Mouse (Mus musculus) kidney, postnatal 25 days (tissue): ENCODE results near the gene 3110082I17Rik.
"Not testable (repeated sequence)": the region's sequence is repeated elsewhere in the genome, so short reads cannot be mapped to it uniquely, and the experiment has no call there.

ENCODE experiments used
- DNase-seq, 2 experiments: peaks; one replicate each; pipeline ENCODE4 v3.0.0; 2021; ENCODE audit warnings: mixed read lengths in 2 of 2

The 3110082I17Rik gene

GRCm38 (mm10) chr5:139392219-139393196 lies 67.8 kb downstream of the 3110082I17Rik start:
- DNase-seq, result peak in 1 of 2 experiments; percentile 39

DNA sequence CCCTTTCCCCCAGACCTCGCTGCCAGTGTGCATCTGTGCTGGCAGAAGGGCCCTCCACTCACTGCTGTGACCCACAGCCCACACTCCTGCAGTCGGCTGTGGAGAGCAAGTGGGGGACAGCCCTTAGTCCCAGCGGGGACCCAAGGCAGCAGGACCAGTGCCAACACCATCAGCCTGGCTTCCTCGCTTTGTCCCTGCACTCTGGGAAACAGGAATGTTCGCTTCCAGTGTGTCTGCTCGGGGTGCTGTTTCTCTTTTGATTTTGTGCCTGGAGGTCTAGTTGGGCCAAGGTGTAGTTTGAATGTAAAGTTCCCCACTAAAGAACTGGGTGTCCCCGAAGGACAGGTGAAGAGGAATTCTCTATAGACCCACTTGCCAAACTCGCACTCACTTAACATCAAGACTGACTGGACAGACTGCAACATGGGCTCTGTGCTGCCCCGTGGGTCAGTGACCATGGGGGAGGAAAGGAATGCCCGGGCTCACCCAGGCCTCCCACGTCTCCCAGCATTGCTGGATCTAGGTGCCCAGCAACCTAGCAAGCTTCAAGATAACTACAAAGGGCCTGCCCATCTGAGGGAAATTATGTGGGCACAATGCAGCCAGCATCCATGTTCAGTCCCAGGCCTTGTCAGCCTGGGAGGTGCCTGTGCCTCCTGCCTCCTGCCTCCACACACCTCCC lies 68.9 kb downstream of the 3110082I17Rik start:
- DNase-seq, result peak; percentile 55 to 67

GRCm38 (mm10) chr5:139390324-139391119 lies 69.8 kb downstream of the 3110082I17Rik start:
- DNase-seq, result not testable (repeated sequence)

- DNase-seq, result peak; percentile 63 to 84
Measured at GRCm38 (mm10) chr5:139389676-139390061, 70.7 kb downstream of the 3110082I17Rik start.

GRCm38 (mm10) chr5:139388694-139389675 lies 71.3 kb downstream of the 3110082I17Rik start:
- DNase-seq, result peak in 1 of 2 experiments; percentile 60

DNA sequence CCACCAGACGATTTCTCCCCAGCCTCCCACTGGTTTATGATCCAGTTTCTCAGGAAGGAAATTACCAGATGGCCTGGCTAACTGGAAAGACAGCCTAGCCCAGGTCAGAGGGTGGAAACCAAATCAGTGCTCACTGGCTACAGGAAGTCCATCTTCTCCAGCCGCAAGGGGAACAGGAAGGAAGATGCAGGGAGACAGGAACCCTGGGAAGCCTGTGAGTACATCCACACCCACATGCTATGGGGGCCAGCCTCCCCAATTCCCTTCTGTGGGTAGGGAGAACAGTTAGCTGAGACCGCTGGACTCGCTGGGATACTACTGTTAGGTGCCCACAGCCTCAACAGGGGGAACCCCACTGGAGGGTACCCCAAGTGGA lies 72.1 kb downstream of the 3110082I17Rik start:
- DNase-seq, result peak in 1 of 2 experiments; percentile 77

DNA sequence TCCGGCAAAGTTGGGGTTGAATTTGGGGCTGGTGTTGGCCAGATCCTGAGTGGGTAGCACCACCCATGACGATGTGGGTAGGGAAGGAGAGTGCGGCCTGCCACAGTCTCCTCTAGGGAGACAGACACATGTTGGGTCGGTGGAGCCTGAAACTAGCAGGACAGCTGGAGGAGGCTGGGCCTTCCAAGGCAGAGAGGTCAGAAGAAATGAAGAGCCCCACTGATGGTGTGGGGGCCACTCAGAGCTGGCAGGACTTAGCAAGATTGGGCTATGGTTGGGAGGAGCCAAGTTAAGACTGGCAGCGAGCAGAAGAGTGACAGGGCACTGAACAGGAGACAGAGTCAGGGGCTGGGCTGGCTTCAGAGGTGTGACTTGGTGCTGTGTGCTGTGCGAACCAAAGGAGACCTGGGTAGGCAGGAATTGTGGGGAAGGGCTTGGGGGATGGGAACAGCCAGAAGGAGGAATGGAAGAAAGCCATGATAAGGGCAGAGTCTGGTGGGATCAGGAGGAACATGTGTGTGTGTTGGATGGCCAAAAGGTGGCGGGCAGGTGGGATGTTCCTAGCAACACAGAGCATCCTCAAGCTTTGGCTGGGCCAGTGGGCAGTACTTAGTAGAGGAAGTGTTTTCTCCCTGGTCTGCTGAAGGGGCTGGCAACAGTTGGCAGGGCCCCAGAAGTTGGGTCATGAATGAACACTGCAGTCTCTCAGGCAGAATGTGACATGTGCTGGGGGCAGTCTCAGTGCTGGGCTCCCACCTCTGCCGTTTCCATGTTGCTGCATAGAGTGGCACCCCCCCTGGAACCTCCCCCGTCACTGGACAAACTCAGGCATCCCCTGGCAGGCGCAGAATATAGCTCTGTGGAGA lies 72.8 kb downstream of the 3110082I17Rik start:
- peak; percentile 58 to 64 for DNase-seq

- no peak for DNase-seq
Measured at GRCm38 (mm10) chr5:139386047-139386446, 74.3 kb downstream of the 3110082I17Rik start.

DNA sequence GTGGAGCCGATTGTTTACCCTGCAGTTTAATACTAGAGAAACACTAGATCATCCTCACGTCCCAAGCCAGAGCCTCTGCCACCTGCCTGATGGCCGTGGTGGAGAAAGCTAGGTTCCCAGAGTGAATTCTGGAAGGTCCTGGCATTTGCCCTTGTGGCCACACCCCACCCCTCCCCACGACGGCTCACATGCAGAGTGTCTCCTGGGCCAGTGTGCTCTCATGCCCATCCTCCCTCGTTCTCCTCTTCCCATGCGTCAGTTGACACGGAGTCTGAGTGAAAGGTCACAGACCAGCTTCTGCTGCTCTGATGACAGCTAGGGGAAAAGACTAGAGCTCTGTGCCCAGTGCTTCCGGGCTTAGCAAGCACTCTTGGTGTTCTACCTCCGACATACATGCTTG lies 75.8 kb downstream of the 3110082I17Rik start:
- peak; percentile 63 to 90 for DNase-seq

DNA sequence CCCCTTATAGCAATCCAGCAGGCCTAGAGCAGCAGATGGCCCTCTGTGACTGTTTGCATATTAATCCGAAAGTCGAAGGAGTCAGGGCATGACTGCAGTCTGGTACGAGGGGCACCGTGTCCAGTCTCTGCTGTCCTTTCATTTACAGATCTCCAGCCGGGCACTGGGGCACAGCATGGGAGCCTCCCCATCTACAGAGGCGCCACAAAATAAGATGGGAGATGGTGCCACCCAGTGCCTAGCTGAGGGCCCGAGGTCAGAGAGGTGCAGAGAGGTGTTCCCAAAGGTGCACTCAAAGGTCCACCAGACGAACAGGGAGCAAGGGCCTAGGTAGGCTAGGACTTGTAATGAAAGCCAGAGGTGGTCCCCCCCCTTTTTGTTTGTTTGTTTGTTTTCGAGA lies 77.1 kb downstream of the 3110082I17Rik start:
- DNase-seq, result no peak

- peak; percentile 62 to 84 for DNase-seq
Measured at GRCm38 (mm10) chr5:139382760-139383159, 77.6 kb downstream of the 3110082I17Rik start.

DNA sequence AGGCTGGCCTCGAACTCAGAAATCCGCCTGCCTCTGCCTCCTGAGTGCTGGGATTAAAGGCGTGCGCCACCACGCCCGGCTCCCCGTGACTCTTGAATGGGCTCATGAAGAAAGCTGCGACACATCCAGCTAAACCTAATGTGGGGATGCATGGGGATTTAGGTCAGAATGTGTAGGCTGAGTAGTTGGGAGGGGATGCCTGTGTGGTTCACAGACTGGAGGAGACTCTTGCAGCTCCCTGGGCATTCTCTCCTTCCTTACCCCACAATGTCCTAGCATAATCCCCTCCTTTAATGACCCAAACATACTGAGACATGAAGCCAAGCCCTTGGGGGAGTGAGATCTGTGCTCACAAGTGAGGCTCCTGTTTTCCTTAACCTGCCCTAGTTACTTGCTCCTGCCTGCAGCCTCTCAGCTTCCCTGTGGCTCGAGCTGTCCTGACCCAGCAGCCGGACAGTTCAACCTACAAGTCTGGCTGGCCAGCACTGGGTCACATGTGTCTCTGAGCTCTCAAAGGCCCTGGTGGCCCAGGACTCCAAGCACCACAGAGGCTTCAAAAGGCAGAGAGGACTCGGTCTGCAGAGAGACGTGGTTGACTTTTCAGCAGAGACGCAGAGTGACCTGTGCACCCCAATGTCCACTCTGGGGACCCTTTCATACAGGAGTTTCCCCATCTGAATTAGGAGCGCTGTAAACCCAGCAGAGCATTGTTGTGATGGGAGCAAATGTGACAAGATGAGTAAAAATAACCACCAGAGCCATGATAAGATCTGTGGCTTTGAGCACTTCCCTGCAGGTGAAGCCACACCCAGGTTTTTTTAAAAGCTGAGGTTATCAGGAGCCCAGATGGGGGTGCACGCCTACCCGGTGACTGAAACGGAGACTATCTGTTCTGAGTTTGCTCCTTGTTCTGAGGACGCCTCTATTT lies 78.5 kb downstream of the 3110082I17Rik start:
- peak; percentile 53 to 79 for DNase-seq

DNA sequence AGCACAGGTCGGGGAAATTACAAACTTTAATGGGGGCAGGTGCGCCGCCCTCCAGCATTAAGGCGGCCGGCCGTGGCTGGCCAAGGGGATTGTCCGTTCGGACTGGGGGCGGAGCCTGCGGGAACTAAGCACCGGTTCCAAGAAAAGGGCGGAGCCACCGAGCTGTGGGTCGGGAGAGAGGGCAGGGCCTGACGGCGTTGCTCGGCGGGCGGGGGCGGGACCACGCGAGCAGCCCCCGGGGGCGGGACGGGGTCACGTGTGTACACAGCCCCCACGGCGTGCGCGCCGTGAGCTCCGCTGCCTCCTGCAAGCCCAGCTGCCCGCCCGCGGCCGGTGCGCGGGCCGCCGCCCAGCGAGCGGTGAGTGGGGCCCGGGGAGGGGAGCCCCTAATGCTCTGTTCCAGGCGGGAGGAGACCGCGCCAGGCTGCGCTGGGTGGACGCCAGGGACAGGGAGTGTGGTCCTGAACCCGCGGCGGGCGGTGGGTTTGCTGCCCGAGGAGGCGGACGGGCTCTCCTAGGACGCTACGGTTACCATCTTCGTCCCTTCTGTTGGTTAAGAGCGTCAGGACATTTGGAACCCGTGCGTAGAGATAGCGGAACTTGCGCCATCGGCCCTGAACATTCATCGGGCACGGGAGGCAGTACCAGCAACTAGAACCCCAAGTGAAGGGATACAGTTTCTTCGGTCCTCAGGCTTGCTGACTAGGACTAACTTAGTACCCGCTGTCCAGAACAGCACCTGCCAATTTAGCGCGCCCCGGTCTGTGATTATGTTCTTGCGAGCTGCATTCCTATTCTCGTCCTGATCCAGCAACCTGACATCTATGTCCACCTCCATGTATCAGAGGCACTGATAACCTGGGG lies 79.7 kb downstream of the 3110082I17Rik start:
- DNase-seq, result peak; percentile 99

DNA sequence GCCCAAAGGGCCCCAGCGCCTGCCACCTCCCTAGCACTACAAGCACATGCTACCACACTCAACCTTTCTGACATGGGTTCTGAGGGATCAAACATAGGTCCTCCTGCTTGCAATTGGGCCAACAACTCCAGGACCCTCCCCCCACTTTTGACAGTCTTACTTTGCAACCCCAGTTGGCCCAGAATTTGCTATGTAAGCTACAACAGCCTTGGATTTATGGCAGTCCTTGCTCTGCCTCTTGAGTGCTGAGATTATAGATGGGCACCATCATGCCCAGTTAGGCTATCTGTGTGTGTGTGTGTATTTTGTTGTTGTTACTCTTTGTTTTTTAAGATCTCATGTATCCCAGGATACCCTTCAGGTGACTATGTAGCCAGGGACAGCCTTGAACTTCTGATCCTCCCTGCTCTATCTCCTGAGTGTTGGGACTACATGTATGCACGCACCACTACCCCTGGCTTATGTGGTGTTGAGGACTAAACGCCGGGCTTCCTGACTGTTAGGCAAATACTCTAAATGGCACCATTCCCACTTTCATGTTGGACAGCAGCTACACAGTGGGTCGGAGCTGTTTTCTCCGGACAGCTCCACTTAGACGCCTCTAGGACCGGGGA lies 80.4 kb downstream of the 3110082I17Rik start:
- DNase-seq, result peak in 1 of 2 experiments; percentile 32

- peak; percentile 93 to 97 for DNase-seq
Measured at GRCm38 (mm10) chr5:139378986-139379629, 81.2 kb downstream of the 3110082I17Rik start.

- no peak for DNase-seq
Measured at GRCm38 (mm10) chr5:139378271-139378556, 82.1 kb downstream of the 3110082I17Rik start.

DNA sequence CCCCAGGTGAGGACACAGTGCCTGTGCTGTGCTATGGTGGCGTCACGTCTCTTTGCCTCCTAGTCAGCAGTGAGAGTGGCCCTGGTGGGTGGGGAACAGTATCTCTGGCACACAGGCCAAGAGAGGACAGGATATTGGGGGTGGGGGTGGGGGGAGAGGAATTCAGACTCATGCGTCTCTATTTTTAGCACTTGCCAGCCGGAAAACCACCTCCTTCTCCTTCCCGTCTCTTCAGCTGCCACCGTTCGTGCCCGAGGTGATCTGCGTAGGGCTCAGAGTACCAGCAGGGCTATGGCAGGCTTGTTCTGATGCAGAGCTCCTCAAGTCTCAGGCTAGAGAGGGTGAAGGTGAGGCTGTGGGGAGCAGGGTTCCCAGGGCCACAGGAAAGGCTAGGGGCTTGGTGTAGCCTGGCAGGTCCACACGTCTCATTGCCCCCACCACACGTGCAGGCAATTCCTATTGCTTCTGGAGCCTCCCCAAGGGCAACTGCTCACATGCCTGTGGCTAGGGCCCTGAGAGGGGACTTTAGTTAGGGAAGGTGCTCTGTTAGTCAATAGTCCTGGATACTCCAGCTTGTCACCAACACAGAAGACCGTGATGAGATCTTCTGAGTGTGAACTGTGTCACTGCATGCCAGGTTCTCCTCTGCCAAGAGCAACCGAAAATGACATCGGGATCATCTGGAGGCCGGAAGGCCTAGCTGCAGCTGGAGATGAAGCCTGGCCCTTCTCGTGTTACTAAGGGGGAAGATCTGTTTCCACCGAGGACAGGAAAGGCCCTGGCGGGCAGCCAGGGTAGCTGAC lies 82.7 kb downstream of the 3110082I17Rik start, which contains the start of gene Gpr146:
Gene Gpr146, plus strand, starts transcription at position 230 of the 803 bp plus-strand sequence.
- peak; percentile 87 to 92 for DNase-seq
